Mouse (Mus musculus) MEL (cell line): ENCODE measurements at regions not wholly inside any gene's neighbourhood (a gene's known extent, or its start where the extent isn't known, plus 50 kb on each side); places are given as distances from the start of the nearest gene placed in this dataset.

Experiments
- DNase-seq: peaks from one replicate; pipeline ENCODE4 v3.0.0; 2011; ENCODE audit warnings: low read depth, low spot score
- H3K27ac ChIP-seq: 2 replicates; pipeline ENCODE4 v1.5.1; 2012; ENCODE audit warnings: low read depth, mild to moderate bottlenecking, control low read depth, low read length, moderate library complexity; ENCODE audit not compliant: control insufficient read depth
- H3K27me3 ChIP-seq, 2 experiments: fragments of 150-350 bp in 1 of 2; sonication (generic) in 1 of 2; 2 replicates each; pipeline ENCODE4 v1.6.1; 2012; ENCODE audit warnings: low read length in 2 of 2, mild to moderate bottlenecking in 2 of 2, improper control_type of control experiment in 1 of 2, moderate library complexity in 1 of 2; ENCODE audit not compliant: insufficient read depth in 2 of 2, control insufficient read depth in 1 of 2
- H3K36me3 ChIP-seq, 2 experiments: 2 replicates each; pipeline ENCODE4 v1.6.1; 2012 to 2014; ENCODE audit warnings: low read length in 2 of 2, improper control_type of control experiment in 1 of 2, inconsistent platforms in 1 of 2, mild to moderate bottlenecking in 1 of 2; ENCODE audit not compliant: insufficient read depth in 2 of 2, control insufficient read depth in 1 of 2
- H3K4me1 ChIP-seq, 2 experiments: fragments of 150-350 bp in 1 of 2; sonication (generic) in 1 of 2; 2 replicates each; pipeline ENCODE4 v1.6.1; 2012; ENCODE audit warnings: low read length in 2 of 2, improper control_type of control experiment in 1 of 2, mild to moderate bottlenecking in 1 of 2; ENCODE audit not compliant: insufficient read depth in 2 of 2, control insufficient read depth in 1 of 2
- H3K4me3 ChIP-seq, 2 experiments: fragments of 150-350 bp in 1 of 2; sonication (generic) in 1 of 2; 2 replicates each; pipeline ENCODE4 v1.5.1; 2012; ENCODE audit warnings: low read depth in 2 of 2, low read length in 2 of 2, mild to moderate bottlenecking in 2 of 2, moderate library complexity in 2 of 2, control low read depth in 1 of 2, improper control_type of control experiment in 1 of 2; ENCODE audit not compliant: control insufficient read depth in 1 of 2, insufficient read depth in 1 of 2
- H3K79me2 ChIP-seq: 2 replicates; pipeline ENCODE4 v1.6.1; 2012; ENCODE audit warnings: mild to moderate bottlenecking, low read length, moderate library complexity; ENCODE audit not compliant: control insufficient read depth, poor library complexity, insufficient read depth
- H3K9ac ChIP-seq: 2 replicates; pipeline ENCODE4 v1.6.1; 2012; ENCODE audit warnings: low read depth, mild to moderate bottlenecking, control low read depth, low read length, moderate library complexity; ENCODE audit not compliant: control insufficient read depth, poor library complexity, severe bottlenecking
- H3K9me3 ChIP-seq: fragments of 150-350 bp; sonication (generic); replicated peaks from 2 replicates; pipeline ENCODE4 v1.6.1; 2012; ENCODE audit warnings: mild to moderate bottlenecking, low read length, improper control_type of control experiment, moderate library complexity; ENCODE audit not compliant: insufficient read depth
- CHD2 ChIP-seq: IDR thresholded peaks from 2 replicates; pipeline ENCODE4 v1.6.1; 2011; ENCODE audit warnings: low read length, improper control_type of control experiment
- EP300 ChIP-seq, 2 experiments: IDR thresholded peaks; 2 replicates each; pipeline ENCODE4 v1.6.1; 2011; ENCODE audit warnings: improper control_type of control experiment in 2 of 2, low read length in 2 of 2, low read depth in 1 of 2, mild to moderate bottlenecking in 1 of 2
- ETS1 ChIP-seq: IDR thresholded peaks from 2 replicates; pipeline ENCODE4 v1.6.1; 2012; ENCODE audit warnings: low read depth, mild to moderate bottlenecking, inconsistent platforms, low read length, improper control_type of control experiment, moderate library complexity
- GABPA ChIP-seq: IDR thresholded peaks from 2 replicates; pipeline ENCODE4 v1.6.1; 2012; ENCODE audit warnings: low read depth, mild to moderate bottlenecking, inconsistent platforms, low read length, improper control_type of control experiment, moderate library complexity
- GATA1 ChIP-seq: IDR thresholded peaks from 2 replicates; pipeline ENCODE4 v1.6.1; 2011; ENCODE audit warnings: low read depth, low read length, improper control_type of control experiment
- HCFC1 ChIP-seq: IDR thresholded peaks from 2 replicates; pipeline ENCODE4 v1.6.1; 2012; ENCODE audit warnings: low read depth, mild to moderate bottlenecking, inconsistent platforms, low read length, improper control_type of control experiment, moderate library complexity
- JUND ChIP-seq: IDR thresholded peaks from 2 replicates; pipeline ENCODE4 v1.6.1; 2011; ENCODE audit warnings: low read depth, mild to moderate bottlenecking, improper control_type of control experiment, low read length
- KAT2A ChIP-seq: conservative IDR thresholded peaks from 2 replicates; pipeline ENCODE4 v1.6.1; 2012; ENCODE audit warnings: low read depth, low read length, improper control_type of control experiment, inconsistent platforms
- MAFK ChIP-seq: IDR thresholded peaks from 2 replicates; pipeline ENCODE4 v1.6.1; 2011; ENCODE audit warnings: low read depth, mild to moderate bottlenecking, low read length, improper control_type of control experiment, borderline replicate concordance
- MAZ ChIP-seq: IDR thresholded peaks from 2 replicates; pipeline ENCODE4 v1.6.1; 2012; ENCODE audit warnings: low read depth, mild to moderate bottlenecking, inconsistent platforms, low read length, improper control_type of control experiment
- MEF2A ChIP-seq: IDR thresholded peaks from 2 replicates; pipeline ENCODE4 v1.6.1; 2014; ENCODE audit warnings: low read depth, mild to moderate bottlenecking, inconsistent platforms, low read length, improper control_type of control experiment; ENCODE audit not compliant: poor library complexity, insufficient replicate concordance, severe bottlenecking; ENCODE audit errors: extremely low read depth
- MYC ChIP-seq: IDR thresholded peaks from 2 replicates; pipeline ENCODE4 v1.6.1; 2011; ENCODE audit warnings: low read depth, mild to moderate bottlenecking, low read length, improper control_type of control experiment, moderate library complexity
- NELFE ChIP-seq: IDR thresholded peaks from 2 replicates; pipeline ENCODE4 v1.6.1; 2011; ENCODE audit warnings: low read depth, low read length, improper control_type of control experiment
- POLR2A ChIP-seq, 2 experiments: IDR thresholded peaks; 2 replicates each; pipeline ENCODE4 v1.6.1; 2011 to 2012; ENCODE audit warnings: low read length in 2 of 2, mild to moderate bottlenecking in 2 of 2, control low read depth in 1 of 2, improper control_type of control experiment in 1 of 2, low read depth in 1 of 2, moderate library complexity in 1 of 2; ENCODE audit not compliant: control insufficient read depth in 1 of 2, insufficient read depth in 1 of 2, poor library complexity in 1 of 2
- RAD21 ChIP-seq: IDR thresholded peaks from 2 replicates; pipeline ENCODE4 v1.6.1; 2011; ENCODE audit warnings: mild to moderate bottlenecking, low read depth, low read length, improper control_type of control experiment
- RCOR1 ChIP-seq: IDR thresholded peaks from 2 replicates; pipeline ENCODE4 v1.6.1; 2012; ENCODE audit warnings: low read depth, mild to moderate bottlenecking, inconsistent platforms, low read length, improper control_type of control experiment
- SIN3A ChIP-seq: IDR thresholded peaks from 2 replicates; pipeline ENCODE4 v1.6.1; 2012; ENCODE audit warnings: low read length, improper control_type of control experiment, inconsistent platforms
- UBTF ChIP-seq: IDR thresholded peaks from 2 replicates; pipeline ENCODE4 v1.6.1; 2012; ENCODE audit warnings: low read depth, mild to moderate bottlenecking, inconsistent platforms, low read length, improper control_type of control experiment, moderate library complexity, borderline replicate concordance; ENCODE audit not compliant: insufficient read depth
- USF1 ChIP-seq: IDR thresholded peaks from 2 replicates; pipeline ENCODE4 v1.6.1; 2014; ENCODE audit warnings: low read depth, mild to moderate bottlenecking, inconsistent platforms, low read length, improper control_type of control experiment, moderate library complexity
- USF2 ChIP-seq, 2 experiments: IDR thresholded peaks; 2 replicates each; pipeline ENCODE4 v1.6.1; 2011 to 2012; ENCODE audit warnings: improper control_type of control experiment in 2 of 2, low read length in 2 of 2, borderline replicate concordance in 1 of 2, inconsistent platforms in 1 of 2, low read depth in 1 of 2, mild to moderate bottlenecking in 1 of 2; ENCODE audit not compliant: insufficient read depth in 1 of 2
- ZNF384 ChIP-seq: IDR thresholded peaks from 2 replicates; pipeline ENCODE4 v1.6.1; 2012; ENCODE audit warnings: low read depth, mild to moderate bottlenecking, inconsistent platforms, low read length, improper control_type of control experiment

- TF ChIP-seq NELFE: no peak
- no peak for TF ChIP-seq JUND
- no peak for TF ChIP-seq POLR2A (IDR thresholded peaks at IDR 0.05; ENCODE audit: control insufficient read depth in 1 of 2, insufficient read depth in 1 of 2, low read depth in 1 of 2, low read length in 2 of 2, poor library complexity in 1 of 2)
- no peak for TF ChIP-seq KAT2A
- no peak for TF ChIP-seq ZNF384
- TF ChIP-seq HCFC1: no peak
- no peak for TF ChIP-seq CHD2
- no peak for TF ChIP-seq MAZ
- TF ChIP-seq UBTF: no peak
- no peak for TF ChIP-seq MYC
- TF ChIP-seq USF2 (IDR thresholded peaks at IDR 0.05; ENCODE audit: borderline replicate concordance in 1 of 2, insufficient read depth in 1 of 2, low read depth in 1 of 2, low read length in 2 of 2): no peak
- TF ChIP-seq GABPA: no peak
- no peak for TF ChIP-seq GATA1
- no peak for TF ChIP-seq USF1
- Histone ChIP-seq H3K4me3 (no peak overlapping the region), H3K9me3 (no peaks in the 10 kb centered on the region), H3K9ac (no peak overlapping the region), H3K36me3 (no peaks in the 10 kb centered on the region), H3K27ac (no peak overlapping the region), H3K4me1 (no peaks in the 10 kb centered on the region), H3K27me3 (no peaks in the 10 kb centered on the region), H3K79me2 (no peaks in the 10 kb centered on the region)
- DNase-seq: no peak
Measured at GRCm38 (mm10) chr16:77514606-77515005, 87.3 kb downstream of the Gm11146 start.

GRCm38 (mm10) chr16:77503556-77503955 lies 98.3 kb downstream of the Gm11146 start:
- H3K4me1 ChIP-seq: no peaks in the 10 kb centered on the region
- no peaks in the 10 kb centered on the region for H3K36me3 ChIP-seq
- H3K4me3 ChIP-seq: no peak overlapping the region

More at GRCm38 (mm10) chr16:77503556-77503955, 98.3 kb downstream of the Gm11146 start:
- H3K9me3 ChIP-seq: no peaks in the 10 kb centered on the region
- TF ChIP-seq ETS1: no peak
- TF ChIP-seq USF1: no peak
- no peak for TF ChIP-seq MAFK
- TF ChIP-seq RCOR1: no peak
- no peak for TF ChIP-seq NELFE
- TF ChIP-seq RAD21: no peak
- TF ChIP-seq EP300 (IDR thresholded peaks at IDR 0.05; ENCODE audit: low read depth in 1 of 2, low read length in 2 of 2): no peak
- TF ChIP-seq MEF2A: no peak
- no peak for TF ChIP-seq SIN3A
- no peaks in the 10 kb centered on the region for H3K79me2 ChIP-seq
- DNase-seq: no peak
- H3K27me3 ChIP-seq: no peaks in the 10 kb centered on the region
- H3K9ac ChIP-seq: no peak overlapping the region
- no peak overlapping the region for H3K27ac ChIP-seq
